Mouse (Mus musculus) heart, postnatal 0 days (tissue): ENCODE results near the gene Tmc3. TPM values are rescaled to one million over a fixed set of nuclear protein-coding genes. Genes with fewer than 3 reads are reported as not detected.
A peak's percentile ranks its signal among the peaks of the same experiment; 100 is the strongest.

ENCODE experiments used
- ATAC-seq: fragments of 200-750 bp; cut with Nextera tagmentation; 2 replicates; pipeline ENCODE4 v1.8.0; 2017; ENCODE audit warnings: low read depth, moderate number of reproducible peaks, moderate library complexity; ENCODE audit not compliant: insufficient read depth
- DNase-seq: peaks from one replicate; pipeline ENCODE4 v3.0.0-alpha.2; 2016; ENCODE audit warnings: low spot score
- H3K27ac ChIP-seq: fragments of 300-500 bp; sonication (generic); 2 replicates; pipeline ENCODE4 v1.5.1; 2014; ENCODE audit warnings: low read depth, mild to moderate bottlenecking
- H3K27me3 ChIP-seq: fragments of 300-500 bp; sonication (generic); 2 replicates; pipeline ENCODE4 v1.6.1; 2014; ENCODE audit warnings: low read length, mixed read lengths; ENCODE audit not compliant: control insufficient read depth, insufficient read depth
- H3K36me3 ChIP-seq: fragments of 300-500 bp; sonication (generic); replicated peaks from 2 replicates; pipeline ENCODE4 v1.6.1; 2014; ENCODE audit warnings: low read length, mixed read lengths; ENCODE audit not compliant: control insufficient read depth, insufficient read depth
- H3K4me1 ChIP-seq: fragments of 300-500 bp; sonication (generic); 2 replicates; pipeline ENCODE4 v1.6.1; 2014; ENCODE audit warnings: antibody characterized with exemption; ENCODE audit not compliant: control insufficient read depth, insufficient read depth
- H3K4me2 ChIP-seq: fragments of 300-500 bp; sonication (generic); 2 replicates; pipeline ENCODE4 v1.6.1; 2014; ENCODE audit warnings: low read depth, mild to moderate bottlenecking, low read length, moderate library complexity
- H3K4me3 ChIP-seq: fragments of 300-500 bp; sonication (generic); 2 replicates; pipeline ENCODE4 v1.5.1; 2014; ENCODE audit warnings: low read depth, low read length
- H3K9ac ChIP-seq: fragments of 300-500 bp; sonication (generic); replicated peaks from 2 replicates; pipeline ENCODE4 v1.6.1; 2014; ENCODE audit warnings: low read depth, low read length, mixed read lengths
- H3K9me3 ChIP-seq: fragments of 300-500 bp; sonication (generic); replicated peaks from 2 replicates; pipeline ENCODE4 v1.6.1; 2016; ENCODE audit warnings: low read length; ENCODE audit not compliant: control insufficient read depth
- CTCF ChIP-seq: IDR thresholded peaks from 2 replicates; pipeline ENCODE4 v1.5.1; 2016; ENCODE audit warnings: antibody characterized with exemption, control low read depth, low read depth
- EP300 ChIP-seq: IDR thresholded peaks from 2 replicates; pipeline ENCODE4 v1.6.1; 2016; ENCODE audit warnings: antibody characterized with exemption, low read depth
- WGBS: fragments of 180-500 bp; shearing (Covaris S2); extraction: QIAGEN DNeasy Blood & Tissue Kit; methylation state at CpG from one replicate; pipeline ENCODE4 v1.1.7; 2014; 5-methylcytosine and 5-hydroxymethylcytosine counted together
- polyA plus RNA-seq: library from polyadenylated mRNA; unstranded; fragments of >200 nt; fragmentation: Nextera tagmentation; extraction: Ambion mirVana; gene quantifications from 2 replicates; pipeline ENCODE4 v1.2.1, GENCODE M21; 2015
- total RNA-seq: library from RNA; depleted of rRNA; stranded (reverse); fragments of >200 nt; gene quantifications from 2 replicates; pipeline ENCODE4 v1.2.3, GENCODE M21; 2014; ENCODE audit warnings: low replicate concordance

Tmc3 gene
- total and polyA plus RNA-seq, 2 experiments from 2014 or later, result 0.23 to 0.38 TPM

- H3K27me3 ChIP-seq, result no peaks in the 10 kb centered on the region
- no peak overlapping the region for H3K9ac ChIP-seq
- no peaks in the 10 kb centered on the region for H3K36me3 ChIP-seq
- H3K27ac ChIP-seq, result no peak overlapping the region
- peaks cover 5% of the 10 kb centered on the region; the same call in 1 of the 2 replicates for H3K4me1 ChIP-seq
- DNase-seq, result no peak
- 61% methylated on average over 6 of the region's 6 CpGs for WGBS
- no peak overlapping the region for H3K4me2 ChIP-seq
- TF ChIP-seq EP300, result no peak
- no peak for TF ChIP-seq CTCF
- no peaks in the 10 kb centered on the region for H3K9me3 ChIP-seq
- no peak overlapping the region for H3K4me3 ChIP-seq
- no peak for ATAC-seq
Measured at GRCm38 (mm10) chr7:83554477-83554876, 30.2 kb upstream of the Tmc3 start.

GRCm38 (mm10) chr7:83556488-83556887 is 28.2 kb upstream of the Tmc3 start:
- ATAC-seq, result no peak
- 18% methylated on average over 2 of the region's 2 CpGs for WGBS
- DNase-seq, result no peak
- H3K27ac ChIP-seq, result no peak overlapping the region
- H3K4me3 ChIP-seq, result no peak overlapping the region
- TF ChIP-seq EP300 (no peak), CTCF (no peak)
- no peaks in the 10 kb centered on the region for H3K36me3 ChIP-seq
- no peaks in the 10 kb centered on the region for H3K27me3 ChIP-seq
- H3K4me1 ChIP-seq, result peaks cover 5% of the 10 kb centered on the region; the same call in 1 of the 2 replicates
- H3K9me3 ChIP-seq, result no peaks in the 10 kb centered on the region
- no peak overlapping the region for H3K9ac ChIP-seq
- no peak overlapping the region for H3K4me2 ChIP-seq

GRCm38 (mm10) chr7:83558741-83559280 is 25.9 kb upstream of the Tmc3 start:
- Histone ChIP-seq H3K27me3 (no peaks in the 10 kb centered on the region), H3K36me3 (no peaks in the 10 kb centered on the region), H3K27ac (no peak overlapping the region), H3K4me2 (no peak overlapping the region), H3K4me3 (no peak overlapping the region), H3K9me3 (no peaks in the 10 kb centered on the region), H3K4me1 (peaks cover 5% of the 10 kb centered on the region; the same call in 1 of the 2 replicates), H3K9ac (no peak overlapping the region)
- ATAC-seq, result no peak
- TF ChIP-seq EP300 (no peak), CTCF (no peak)
- no peak for DNase-seq
- WGBS, result 53% methylated on average over 5 of the region's 5 CpGs

- H3K27me3 ChIP-seq, result no peaks in the 10 kb centered on the region
- ATAC-seq (no peak), DNase-seq (no peak)
- H3K4me1 ChIP-seq, result peaks cover 5% of the 10 kb centered on the region; the same call in 1 of the 2 replicates
- no peak overlapping the region for H3K9ac ChIP-seq
- TF ChIP-seq EP300 (no peak), CTCF (no peak)
- no peak overlapping the region for H3K27ac ChIP-seq
- H3K4me3 ChIP-seq, result no peak overlapping the region
- H3K4me2 ChIP-seq, result no peak overlapping the region
- no peaks in the 10 kb centered on the region for H3K9me3 ChIP-seq
- H3K36me3 ChIP-seq, result no peaks in the 10 kb centered on the region
- 76% methylated on average over 3 of the region's 3 CpGs for WGBS
Measured at GRCm38 (mm10) chr7:83559495-83559894, 25.2 kb upstream of the Tmc3 start.

GRCm38 (mm10) chr7:83561849-83562248 is 22.9 kb upstream of the Tmc3 start:
- H3K4me2 ChIP-seq, result no peak overlapping the region
- DNase-seq (no peak), ATAC-seq (no peak)
- WGBS, result 41% methylated on average over 3 of the region's 3 CpGs
- no peaks in the 10 kb centered on the region for H3K36me3 ChIP-seq
- H3K9me3 ChIP-seq, result no peaks in the 10 kb centered on the region
- no peaks in the 10 kb centered on the region for H3K4me1 ChIP-seq
- H3K27ac ChIP-seq, result no peak overlapping the region
- no peak overlapping the region for H3K4me3 ChIP-seq
- TF ChIP-seq CTCF (no peak), EP300 (no peak)
- H3K9ac ChIP-seq, result no peak overlapping the region
- no peaks in the 10 kb centered on the region for H3K27me3 ChIP-seq

- peak; percentile 10 for DNase-seq
- Histone ChIP-seq H3K4me2 (no peak overlapping the region), H3K27me3 (no peaks in the 10 kb centered on the region), H3K4me1 (no peaks in the 10 kb centered on the region), H3K4me3 (no peak overlapping the region), H3K9ac (no peak overlapping the region), H3K9me3 (no peaks in the 10 kb centered on the region), H3K27ac (peak overlapping the region; percentile 40; the same call in 1 of the 2 replicates), H3K36me3 (no peaks in the 10 kb centered on the region)
- WGBS, result 53% methylated on average over 12 of the region's 12 CpGs
- peak; percentile 66; the same call in 1 of the 2 replicates for ATAC-seq
- TF ChIP-seq EP300 (no peak), CTCF (no peak)
Measured at GRCm38 (mm10) chr7:83564635-83565291, 20.0 kb upstream of the Tmc3 start.
